Mouse (Mus musculus): ENCODE measurements around the gene Ncf1. TPM values are rescaled to one million over a fixed set of nuclear protein-coding genes. Genes with fewer than 3 reads are reported as not detected.

Gene Ncf1
- polyA plus RNA-seq, 1 experiment from 2014 or later, result 6.0 TPM

DNA sequence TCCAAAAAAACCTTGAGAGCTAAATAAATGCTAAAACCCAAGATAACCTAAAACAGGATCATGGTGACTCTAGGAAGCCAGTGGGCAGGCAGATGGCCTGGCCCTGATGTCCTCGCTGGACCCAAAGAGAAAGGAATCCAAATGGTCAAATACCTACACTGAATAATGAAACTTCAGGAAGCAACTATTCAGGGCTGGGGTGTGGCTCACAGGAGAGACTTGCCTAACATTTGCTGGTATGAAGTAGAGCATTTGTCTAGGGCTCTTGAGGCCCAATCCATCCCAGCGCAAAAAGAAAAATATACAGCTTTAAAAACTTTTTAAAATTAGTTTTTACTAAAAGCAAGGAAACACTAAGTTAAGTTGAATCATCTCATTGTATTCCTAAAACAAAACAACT lies 29.5 kb upstream of the Ncf1 start:
- 91% methylated on average over 2 of the region's 2 CpGs for WGBS
- ATAC-seq, result no peak
- H3K36me3 ChIP-seq, result peaks cover 69% of the 10 kb centered on the region
- H3K27ac ChIP-seq, result no peak overlapping the region
- no peaks in the 10 kb centered on the region for H3K4me1 ChIP-seq (replicated peaks)
- no peaks in the 10 kb centered on the region for H3K27me3 ChIP-seq (replicated peaks)
- H3K4me3 ChIP-seq (replicated peaks), result no peak overlapping the region
- no peak overlapping the region for H3K4me2 ChIP-seq (replicated peaks)
- H3K9me3 ChIP-seq, result no peaks in the 10 kb centered on the region
- H3K9ac ChIP-seq, result no peak overlapping the region

DNA sequence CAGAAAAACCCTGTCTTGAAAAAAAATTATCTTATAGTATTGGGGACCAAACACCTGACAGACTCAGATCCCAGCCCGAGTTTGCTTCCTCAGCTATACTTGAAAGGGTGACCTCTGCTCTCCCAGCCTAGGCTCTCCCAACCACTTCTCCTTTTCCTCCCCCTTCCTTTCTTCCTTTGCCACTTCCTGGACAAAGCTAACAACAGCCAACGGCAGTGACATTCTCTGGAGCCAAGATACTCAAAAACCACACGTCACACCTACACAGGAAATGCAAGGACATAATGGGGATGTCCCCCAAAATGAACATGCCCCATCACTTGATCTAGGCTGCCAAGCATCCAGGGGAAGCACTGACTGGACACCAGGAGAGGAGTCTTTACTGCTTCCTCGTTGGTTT lies 29.0 kb upstream of the Ncf1 start:
- Histone ChIP-seq H3K9me3 (no peaks in the 10 kb centered on the region), H3K36me3 (peaks cover 70% of the 10 kb centered on the region), H3K9ac (no peak overlapping the region), H3K27me3 (replicated peaks) (no peaks in the 10 kb centered on the region), H3K4me3 (replicated peaks) (no peak overlapping the region), H3K4me1 (replicated peaks) (no peaks in the 10 kb centered on the region), H3K27ac (no peak overlapping the region), H3K4me2 (replicated peaks) (no peak overlapping the region)
- WGBS, result 80% methylated on average over 4 of the region's 4 CpGs
- ATAC-seq, result no peak

DNA sequence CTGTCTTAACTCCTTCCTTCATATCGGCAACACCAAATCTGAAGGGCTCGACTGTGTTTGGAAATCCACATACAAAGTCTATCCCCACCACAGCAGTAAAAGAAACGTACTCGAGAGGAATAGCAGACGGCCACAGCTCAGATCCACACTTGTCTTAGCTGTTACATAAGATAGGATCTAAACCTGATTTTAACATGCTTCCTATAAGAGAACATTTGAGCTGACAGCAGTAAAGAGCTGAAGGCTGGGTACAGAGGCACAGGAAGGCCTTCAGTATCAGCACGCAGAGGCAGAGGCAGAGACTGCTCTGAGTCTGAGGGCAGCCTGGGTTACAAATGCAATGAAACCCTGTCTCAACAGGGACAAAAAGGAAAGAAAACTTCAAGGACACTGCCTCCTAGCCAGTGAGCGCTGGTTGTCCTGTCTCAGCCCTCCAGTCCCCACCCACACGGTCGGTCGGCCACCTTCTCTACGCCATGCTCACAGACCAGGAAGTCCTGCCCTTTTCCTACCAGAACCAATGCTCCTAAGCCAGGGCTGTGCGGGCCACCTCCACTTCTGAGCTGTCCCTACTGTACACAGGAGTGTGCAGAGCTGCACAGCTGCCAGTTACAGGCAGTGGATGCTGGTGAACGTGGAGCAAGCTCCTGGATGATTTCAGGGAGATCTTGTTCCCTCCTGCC lies 28.1 kb upstream of the Ncf1 start:
- H3K9ac ChIP-seq, result no peak overlapping the region

DNA sequence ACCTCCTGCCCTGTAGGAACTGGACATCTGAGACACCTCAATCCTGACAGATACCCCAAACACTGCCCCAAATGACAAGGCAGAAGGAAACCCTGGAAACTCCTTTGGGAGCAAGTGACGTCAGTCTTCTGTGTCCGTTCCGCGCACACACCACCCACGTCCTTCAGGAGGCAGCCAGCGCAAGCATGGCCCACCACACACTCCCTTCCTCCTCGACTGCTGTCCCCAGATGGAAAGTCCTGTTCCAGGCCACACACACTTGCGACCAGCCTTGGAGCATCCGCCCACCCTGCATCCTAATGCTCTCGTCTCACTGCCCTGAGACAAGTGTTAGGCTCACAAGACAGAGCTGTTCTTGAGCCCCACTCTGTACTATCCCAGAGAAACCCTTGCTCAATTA lies 25.9 kb upstream of the Ncf1 start:
- Histone ChIP-seq H3K4me1 (replicated peaks) (no peaks in the 10 kb centered on the region), H3K4me2 (replicated peaks) (no peak overlapping the region), H3K27me3 (replicated peaks) (no peaks in the 10 kb centered on the region), H3K36me3 (peaks cover 74% of the 10 kb centered on the region), H3K27ac (no peak overlapping the region), H3K9ac (no peak overlapping the region), H3K4me3 (replicated peaks) (no peak overlapping the region), H3K9me3 (no peaks in the 10 kb centered on the region)
- ATAC-seq, result no peak
- WGBS, result 93% methylated on average over 10 of the region's 10 CpGs

More for the DNA sequence above, 28.1 kb upstream of the Ncf1 start:
- Histone ChIP-seq H3K4me1 (replicated peaks) (no peaks in the 10 kb centered on the region), H3K36me3 (peaks cover 72% of the 10 kb centered on the region), H3K27ac (no peak overlapping the region), H3K4me2 (replicated peaks) (no peak overlapping the region), H3K27me3 (replicated peaks) (no peaks in the 10 kb centered on the region), H3K4me3 (replicated peaks) (no peak overlapping the region), H3K9me3 (no peaks in the 10 kb centered on the region)
- WGBS, result 89% methylated on average over 13 of the region's 13 CpGs
- no peak for ATAC-seq

DNA sequence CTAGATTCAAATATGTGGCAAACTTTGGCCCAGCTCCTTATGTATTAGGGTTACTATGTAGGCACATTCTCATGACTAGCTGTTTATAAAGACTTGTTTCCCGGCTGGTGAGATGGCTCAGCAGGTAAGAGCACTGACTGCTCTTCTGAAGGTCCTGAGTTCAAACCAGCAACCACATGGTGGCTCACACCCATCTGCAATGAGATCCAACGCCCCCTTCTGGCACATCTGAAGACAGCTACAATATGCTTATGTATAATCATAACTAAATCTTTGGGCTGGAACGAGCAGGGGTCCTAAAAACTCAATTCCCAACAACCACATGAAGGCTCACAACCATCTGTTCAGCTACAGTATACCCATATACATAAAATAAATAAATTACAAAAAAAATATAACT lies 24.4 kb upstream of the Ncf1 start:
- Histone ChIP-seq H3K4me3 (replicated peaks) (no peak overlapping the region), H3K4me2 (replicated peaks) (no peak overlapping the region), H3K27ac (no peak overlapping the region), H3K36me3 (peaks cover 78% of the 10 kb centered on the region), H3K9ac (no peak overlapping the region), H3K4me1 (replicated peaks) (no peaks in the 10 kb centered on the region), H3K9me3 (no peaks in the 10 kb centered on the region), H3K27me3 (replicated peaks) (no peaks in the 10 kb centered on the region)
- WGBS, result 72% methylated on average over 3 of the region's 3 CpGs
- ATAC-seq, result no peak

DNA sequence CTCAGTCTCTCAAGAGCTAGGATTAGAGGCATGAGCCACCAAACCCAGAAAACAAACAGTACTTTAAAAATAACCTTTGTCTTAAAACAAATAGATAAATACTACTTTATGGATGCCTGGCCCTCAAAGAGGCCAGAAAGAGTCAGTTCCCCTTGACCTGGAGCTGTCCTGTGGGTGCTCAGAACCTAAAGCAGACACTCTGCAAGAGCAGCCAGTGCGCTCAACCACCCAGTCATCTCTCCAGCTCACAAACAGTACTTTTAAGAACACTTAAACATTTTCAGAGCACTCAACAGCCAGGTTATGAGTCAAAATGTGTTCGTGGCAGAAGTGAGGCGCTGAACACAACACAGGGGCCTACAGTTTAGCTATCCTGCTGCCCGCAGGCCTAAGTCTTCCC lies 21.7 kb upstream of the Ncf1 start:
- no peak overlapping the region for H3K27ac ChIP-seq
- H3K27me3 ChIP-seq (replicated peaks), result no peaks in the 10 kb centered on the region
- H3K9me3 ChIP-seq, result no peaks in the 10 kb centered on the region
- no peak for ATAC-seq
- no peak overlapping the region for H3K4me2 ChIP-seq (replicated peaks)
- H3K36me3 ChIP-seq, result peaks cover 83% of the 10 kb centered on the region
- H3K4me3 ChIP-seq (replicated peaks), result no peak overlapping the region
- WGBS, result 98% methylated on average over 4 of the region's 4 CpGs
- no peak overlapping the region for H3K9ac ChIP-seq
- no peaks in the 10 kb centered on the region for H3K4me1 ChIP-seq (replicated peaks)

DNA sequence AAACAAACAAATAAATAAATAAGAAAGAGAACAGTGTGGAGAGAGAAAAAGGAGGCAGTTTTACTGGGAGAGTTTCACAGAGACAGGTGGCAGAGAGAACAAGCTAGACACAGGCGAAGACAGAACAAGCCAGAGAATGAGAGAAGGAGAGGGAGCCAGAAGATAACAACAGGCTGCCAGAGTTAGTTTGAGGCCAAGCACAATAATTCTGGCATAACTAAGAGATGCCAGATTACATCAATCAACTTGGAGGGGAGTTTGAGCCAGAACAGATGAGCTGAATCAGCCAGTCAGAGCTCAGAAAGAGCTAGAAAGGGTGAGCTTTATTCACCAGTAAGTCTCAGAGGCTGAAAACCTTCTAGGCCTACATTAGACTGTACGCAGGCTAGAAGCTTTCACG lies 21.2 kb upstream of the Ncf1 start:
- Histone ChIP-seq H3K9ac (no peak overlapping the region), H3K36me3 (peaks cover 86% of the 10 kb centered on the region), H3K27me3 (replicated peaks) (no peaks in the 10 kb centered on the region), H3K4me1 (replicated peaks) (no peaks in the 10 kb centered on the region), H3K27ac (no peak overlapping the region), H3K9me3 (no peaks in the 10 kb centered on the region), H3K4me3 (replicated peaks) (no peak overlapping the region), H3K4me2 (replicated peaks) (no peak overlapping the region)
- no peak for ATAC-seq
- 91% methylated on average over 3 of the region's 3 CpGs for WGBS

DNA sequence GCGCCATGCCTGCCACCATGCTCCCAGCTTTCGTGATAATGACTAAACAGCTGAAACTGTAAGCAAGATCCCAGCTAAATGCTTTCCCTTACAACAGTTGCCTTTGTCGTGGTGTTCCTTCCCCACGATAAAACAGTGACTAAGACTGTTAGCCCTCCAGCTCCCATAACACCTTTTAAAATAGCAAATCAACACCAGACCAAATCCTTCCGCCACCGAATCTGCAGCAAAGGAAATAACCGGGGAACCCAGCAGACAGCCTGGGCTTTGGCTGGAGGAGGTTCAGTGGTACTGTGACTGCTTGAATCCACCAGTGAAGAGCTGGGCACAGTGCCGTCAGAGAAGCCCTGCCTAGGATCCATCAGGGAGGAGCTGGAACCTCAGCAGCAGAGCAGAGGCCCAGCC lies 19.8 kb upstream of the Ncf1 start:
- no peak overlapping the region for H3K9ac ChIP-seq
- H3K4me2 ChIP-seq (replicated peaks), result no peak overlapping the region
- ATAC-seq, result no peak
- 93% methylated on average over 8 of the region's 8 CpGs for WGBS
- H3K27me3 ChIP-seq (replicated peaks), result no peaks in the 10 kb centered on the region
- peaks cover 87% of the 10 kb centered on the region for H3K36me3 ChIP-seq
- no peaks in the 10 kb centered on the region for H3K4me1 ChIP-seq (replicated peaks)
- no peak overlapping the region for H3K27ac ChIP-seq
- H3K9me3 ChIP-seq, result no peaks in the 10 kb centered on the region
- no peak overlapping the region for H3K4me3 ChIP-seq (replicated peaks)

DNA sequence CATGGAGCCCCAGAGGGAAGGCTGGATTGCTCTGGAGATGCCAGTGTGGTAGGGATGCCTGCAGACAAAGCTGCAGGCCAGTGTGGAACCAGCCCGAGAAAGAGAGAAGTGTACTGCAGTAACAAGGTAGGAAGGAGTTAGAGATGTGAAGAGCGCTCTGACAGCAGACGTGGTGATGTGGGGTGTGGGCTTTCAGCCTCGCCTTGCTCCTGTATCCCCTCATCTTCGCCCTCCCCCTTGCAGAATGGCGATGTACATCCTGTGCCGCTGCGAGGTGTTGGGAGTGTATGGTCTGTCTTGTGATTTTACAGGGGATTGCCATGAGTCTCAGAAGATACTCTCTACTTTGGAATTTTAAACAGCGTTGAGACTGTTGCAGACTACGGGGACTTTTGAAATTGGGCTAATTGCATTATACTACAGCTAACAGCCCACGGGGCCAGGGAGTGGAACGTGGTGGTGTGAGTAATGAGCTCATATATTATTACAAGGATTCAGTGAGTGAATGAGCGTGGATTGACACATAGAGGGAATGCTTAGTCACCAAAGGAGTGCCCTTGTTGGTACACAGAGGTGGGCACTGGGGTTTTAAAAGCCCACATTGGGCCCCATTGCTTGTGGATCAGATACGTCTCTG lies 19.3 kb upstream of the Ncf1 start:
- no peaks in the 10 kb centered on the region for H3K9me3 ChIP-seq
- H3K27ac ChIP-seq, result no peak overlapping the region
- no peak overlapping the region for H3K4me2 ChIP-seq (replicated peaks)
- no peak for ATAC-seq
- H3K4me3 ChIP-seq (replicated peaks), result no peak overlapping the region
- H3K36me3 ChIP-seq, result peaks cover 90% of the 10 kb centered on the region
- H3K27me3 ChIP-seq (replicated peaks), result no peaks in the 10 kb centered on the region
- H3K9ac ChIP-seq, result no peak overlapping the region
- no peaks in the 10 kb centered on the region for H3K4me1 ChIP-seq (replicated peaks)
- 91% methylated on average over 14 of the region's 14 CpGs for WGBS

DNA sequence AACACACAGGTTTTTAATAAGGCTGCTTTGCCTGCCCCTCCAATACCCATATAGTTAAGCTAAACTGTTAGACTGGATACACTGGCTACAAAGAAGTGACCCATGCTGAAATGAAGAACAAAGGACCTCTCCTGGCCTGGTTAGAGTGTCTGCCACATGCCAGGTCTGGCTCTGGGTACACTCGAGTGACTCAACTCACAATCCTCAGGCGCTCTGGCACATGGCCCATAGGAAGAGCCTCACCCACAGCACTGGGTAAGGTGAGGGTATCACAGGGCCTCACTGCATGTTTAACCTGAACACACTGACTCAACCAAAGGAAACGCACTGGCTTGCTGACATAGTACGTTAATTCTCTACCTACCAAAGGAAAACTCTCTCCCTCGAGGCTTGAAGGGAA lies 16.7 kb upstream of the Ncf1 start:
- no peak overlapping the region for H3K9ac ChIP-seq

DNA sequence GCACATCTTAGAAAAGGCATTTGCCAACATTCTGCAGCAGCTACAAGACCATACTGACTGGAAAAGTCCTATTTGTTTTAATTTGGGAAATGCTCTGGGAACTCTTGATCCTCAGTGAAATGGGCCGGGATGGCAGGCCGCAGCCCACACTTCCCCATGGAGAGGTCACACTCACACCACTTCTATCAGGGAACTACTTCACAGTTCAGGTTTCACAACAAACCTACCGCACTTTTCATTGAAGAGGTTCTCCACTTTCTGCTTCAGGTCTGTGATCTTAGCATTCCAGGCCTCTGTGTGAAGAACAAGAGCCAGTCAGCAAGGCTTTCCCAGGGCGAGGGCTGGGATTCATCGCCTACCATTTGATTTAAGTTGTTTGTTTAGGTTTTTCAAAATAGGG lies 15.5 kb upstream of the Ncf1 start:
- no peak overlapping the region for H3K27ac ChIP-seq
- H3K4me3 ChIP-seq (replicated peaks), result no peak overlapping the region
- H3K9me3 ChIP-seq, result no peaks in the 10 kb centered on the region
- no peak overlapping the region for H3K9ac ChIP-seq
- peaks cover 95% of the 10 kb centered on the region for H3K36me3 ChIP-seq
- no peak overlapping the region for H3K4me2 ChIP-seq (replicated peaks)
- no peaks in the 10 kb centered on the region for H3K4me1 ChIP-seq (replicated peaks)
- ATAC-seq, result no peak
- H3K27me3 ChIP-seq (replicated peaks), result no peaks in the 10 kb centered on the region
- 89% methylated on average over 5 of the region's 5 CpGs for WGBS

More for the DNA sequence above, 16.7 kb upstream of the Ncf1 start:
- no peak for ATAC-seq
- H3K4me1 ChIP-seq (replicated peaks), result no peaks in the 10 kb centered on the region
- no peak overlapping the region for H3K4me2 ChIP-seq (replicated peaks)
- no peak overlapping the region for H3K27ac ChIP-seq
- no peaks in the 10 kb centered on the region for H3K27me3 ChIP-seq (replicated peaks)
- H3K9me3 ChIP-seq, result no peaks in the 10 kb centered on the region
- no peak overlapping the region for H3K4me3 ChIP-seq (replicated peaks)
- peaks cover 90% of the 10 kb centered on the region for H3K36me3 ChIP-seq
- 87% methylated on average over 5 of the region's 5 CpGs for WGBS

DNA sequence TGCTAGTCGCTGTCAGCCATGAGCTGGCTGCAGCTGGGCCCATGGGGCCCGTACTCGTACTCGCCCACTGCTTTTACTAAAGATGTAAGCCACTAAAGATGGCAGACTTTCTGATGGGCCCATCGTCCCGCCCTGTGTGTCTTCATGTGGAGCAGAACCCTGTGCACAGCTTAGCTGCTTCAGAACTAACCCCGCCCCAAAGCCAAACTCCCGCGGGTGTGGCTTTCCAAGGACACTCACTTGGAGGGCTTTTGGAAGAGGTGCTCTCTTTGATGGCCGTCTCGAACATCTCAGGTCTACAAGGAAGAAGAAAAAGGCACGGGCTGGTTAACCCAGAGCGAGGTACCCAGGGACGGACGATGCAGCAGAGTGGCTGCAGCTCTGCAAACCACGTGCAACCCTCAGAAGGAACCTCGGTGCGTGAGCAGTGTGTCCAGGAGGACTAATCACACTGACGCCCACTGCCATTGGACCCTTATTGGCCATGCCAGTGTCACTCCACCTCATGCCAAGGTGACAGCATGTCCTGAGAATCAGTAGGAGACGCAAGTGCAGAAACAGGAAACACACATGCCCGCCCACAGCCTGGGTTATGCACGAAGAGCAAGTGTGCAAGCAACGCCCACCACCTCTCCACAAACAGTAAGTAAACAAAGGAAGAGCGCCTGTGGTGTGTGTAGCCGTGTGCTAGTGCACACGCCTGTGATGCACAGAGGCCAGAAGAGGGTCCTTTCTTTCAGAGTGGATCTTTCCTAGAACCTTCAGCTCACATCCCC lies 14.4 kb upstream of the Ncf1 start:
- Histone ChIP-seq H3K9ac (no peak overlapping the region), H3K4me3 (replicated peaks) (no peak overlapping the region), H3K9me3 (no peaks in the 10 kb centered on the region), H3K4me2 (replicated peaks) (no peak overlapping the region), H3K4me1 (replicated peaks) (no peaks in the 10 kb centered on the region), H3K27ac (no peak overlapping the region), H3K36me3 (peaks cover 95% of the 10 kb centered on the region), H3K27me3 (replicated peaks) (no peaks in the 10 kb centered on the region)
- 86% methylated on average over 26 of the region's 26 CpGs for WGBS
- no peak for ATAC-seq
